Mouse (Mus musculus): Measurements from ENCODE around the gene Pdk2. TPM values are rescaled to one million over a fixed set of nuclear protein-coding genes. Genes with fewer than 3 reads are reported as not detected.

Pdk2 gene
- 67.7 and 167 TPM in 2 replicates for polyA plus RNA-seq (2012; rRNA removed)

GRCm38 (mm10) chr11:95041139-95041609, at the start of gene Pdk2:
Gene Pdk2 (minus strand): TSS chr11:95041354.
- H3K4me1 ChIP-seq (ENCODE audit: control insufficient read depth, insufficient read depth, insufficient read length, low read length): peaks cover 24% of the 10 kb centered on the region
- peak within 1 kb of the TSS; percentile 70 for H3K4me3 ChIP-seq (ENCODE audit: low read depth, low read length)
- H3K27ac ChIP-seq (ENCODE audit: insufficient read depth, low read depth, low read length): peak within 1 kb of the TSS; percentile 92
- H3K36me3 ChIP-seq (ENCODE audit: control insufficient read depth, insufficient read depth, low read length): peaks cover 40% of the 10 kb centered on the region
- under 1% methylated on average over 41 of the region's 41 CpGs for WGBS
- H3K27me3 ChIP-seq (ENCODE audit: control insufficient read depth, insufficient read depth, low read length): no peaks in the 10 kb centered on the region
- TF ChIP-seq POLR2A (IDR thresholded peaks at IDR 0.05; ENCODE audit: low read depth, low read length) (peak; percentile 95), CTCF (IDR thresholded peaks at IDR 0.05; ENCODE audit: extremely low read depth, insufficient read length, insufficient replicate concordance, low read depth, low read length) (no peak)

DNA sequence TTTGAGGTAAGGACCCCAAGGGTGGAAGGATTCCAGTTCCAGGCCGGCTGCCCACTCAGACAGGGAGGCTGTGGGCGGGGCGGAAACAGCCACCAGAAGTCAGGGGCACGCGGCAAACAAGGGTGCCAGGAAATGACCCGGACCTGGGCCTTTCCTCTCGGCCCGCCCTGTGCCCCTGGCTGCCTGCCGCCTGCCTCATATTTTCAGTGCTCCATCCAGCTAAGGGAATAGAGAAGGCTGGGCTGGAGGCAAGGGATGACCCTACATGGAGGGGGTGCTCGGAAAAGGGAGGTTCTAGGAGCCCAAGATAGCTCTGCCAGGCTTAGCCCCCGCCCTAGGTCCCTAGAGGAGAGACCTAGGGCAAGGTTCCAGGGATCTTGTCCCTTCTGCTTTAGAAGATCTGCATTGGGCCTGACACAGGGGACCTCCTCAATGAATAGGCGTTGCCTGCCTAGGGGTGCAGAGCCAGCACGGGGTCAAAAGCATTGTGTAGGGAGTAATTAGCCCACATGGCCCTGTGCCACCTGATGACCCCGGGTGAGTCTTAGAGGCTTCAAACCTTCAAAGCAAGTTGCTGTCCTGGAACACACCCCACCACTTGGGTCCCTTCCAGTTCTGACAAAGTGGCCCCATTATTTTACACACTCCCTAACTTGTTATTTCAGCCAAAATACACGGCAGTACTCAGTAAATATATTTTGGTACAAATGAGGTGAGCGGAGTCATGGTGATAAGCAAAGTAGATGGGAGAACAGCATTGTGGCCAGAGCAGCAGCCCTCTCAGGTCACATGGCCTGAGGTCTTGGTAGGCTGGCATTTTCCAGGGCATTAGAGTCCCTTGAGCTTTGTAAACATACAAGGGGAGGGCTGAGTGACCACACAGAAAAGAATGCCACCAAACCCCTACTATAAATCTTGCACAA, 48.0 kb upstream of the Pdk2 start:
- Histone ChIP-seq H3K4me1 (ENCODE audit: control insufficient read depth, insufficient read depth, insufficient read length, low read length) (no peaks in the 10 kb centered on the region; the same call in 1 of the 2 replicates), H3K4me3 (ENCODE audit: low read depth, low read length) (no peak overlapping the region), H3K27me3 (ENCODE audit: control insufficient read depth, insufficient read depth, low read length) (no peaks in the 10 kb centered on the region), H3K36me3 (ENCODE audit: control insufficient read depth, insufficient read depth, low read length) (no peaks in the 10 kb centered on the region), H3K27ac (ENCODE audit: insufficient read depth, low read depth, low read length) (peak overlapping the region; percentile 31; the same call in 1 of the 2 replicates)
- 39% methylated on average over 16 of the region's 16 CpGs for WGBS
- TF ChIP-seq POLR2A (IDR thresholded peaks at IDR 0.05; ENCODE audit: low read depth, low read length): no peak
- TF ChIP-seq CTCF (IDR thresholded peaks at IDR 0.05; ENCODE audit: extremely low read depth, insufficient read length, insufficient replicate concordance, low read depth, low read length): no peak

- TF ChIP-seq CTCF (IDR thresholded peaks at IDR 0.05; ENCODE audit: extremely low read depth, insufficient read length, insufficient replicate concordance, low read depth, low read length): no peak
- no peak for TF ChIP-seq POLR2A (IDR thresholded peaks at IDR 0.05; ENCODE audit: low read depth, low read length)
- WGBS: 75% methylated on average over 7 of the region's 7 CpGs
Observed at GRCm38 (mm10) chr11:95088286-95088685, 47.1 kb upstream of the Pdk2 start.

DNA sequence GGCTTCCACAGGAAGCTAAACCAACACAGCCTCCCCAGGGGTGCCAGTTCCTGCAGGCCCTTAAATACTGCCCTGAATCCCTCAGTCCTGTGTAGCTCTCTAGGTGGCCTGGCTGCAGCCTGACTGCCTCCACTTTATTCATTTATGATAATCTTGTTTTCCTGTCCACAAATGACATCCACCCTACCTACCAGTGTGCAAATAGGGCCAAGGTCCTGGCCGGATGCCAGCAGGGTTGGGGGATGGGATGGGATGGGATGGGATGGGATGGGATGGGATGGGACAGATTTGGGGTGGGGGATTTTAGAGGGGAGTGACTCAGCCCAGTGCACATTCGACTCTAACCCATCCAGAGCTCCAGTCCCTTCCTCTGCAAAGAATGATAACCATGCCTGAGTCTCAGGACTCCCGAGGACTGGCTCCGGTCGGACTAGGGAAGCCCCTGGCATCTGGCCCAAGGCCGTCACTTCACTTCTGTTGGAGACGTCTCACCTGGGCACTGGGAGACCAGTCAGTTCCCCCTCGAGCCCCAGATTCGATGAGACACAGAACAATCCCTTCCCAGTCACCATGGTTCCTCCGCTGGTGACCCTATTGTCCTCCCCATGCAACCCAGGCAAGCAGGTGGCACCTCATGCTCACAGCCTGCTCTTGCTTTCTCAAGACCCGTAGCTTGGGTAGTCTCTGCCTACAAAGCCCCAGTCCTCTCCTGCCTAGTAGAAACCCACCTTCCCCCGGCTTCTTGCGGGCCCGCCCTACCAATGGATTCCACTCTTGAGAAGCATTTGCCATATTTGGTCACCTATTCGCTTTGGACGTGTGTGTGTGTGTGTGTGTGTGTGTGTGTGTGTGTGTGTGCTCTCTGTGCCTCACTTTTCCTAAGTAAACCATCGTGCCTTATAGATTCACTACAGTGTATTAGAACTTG, 46.4 kb upstream of the Pdk2 start:
- WGBS: 45% methylated on average over 17 of the region's 17 CpGs
- H3K27me3 ChIP-seq (ENCODE audit: control insufficient read depth, insufficient read depth, low read length): no peaks in the 10 kb centered on the region
- 0 out of 2 replicates have a peak overlapping the region, but pooled peaks have one; percentile 31 for H3K27ac ChIP-seq (ENCODE audit: insufficient read depth, low read depth, low read length)

More at GRCm38 (mm10) chr11:95088286-95088685, 47.1 kb upstream of the Pdk2 start:
- no peak overlapping the region for H3K4me3 ChIP-seq (ENCODE audit: low read depth, low read length)
- H3K27me3 ChIP-seq (ENCODE audit: control insufficient read depth, insufficient read depth, low read length): no peaks in the 10 kb centered on the region
- peak overlapping the region; percentile 31; the same call in 1 of the 2 replicates for H3K27ac ChIP-seq (ENCODE audit: insufficient read depth, low read depth, low read length)
- H3K4me1 ChIP-seq (ENCODE audit: control insufficient read depth, insufficient read depth, insufficient read length, low read length): no peaks in the 10 kb centered on the region; the same call in 1 of the 2 replicates
- H3K36me3 ChIP-seq (ENCODE audit: control insufficient read depth, insufficient read depth, low read length): no peaks in the 10 kb centered on the region

DNA sequence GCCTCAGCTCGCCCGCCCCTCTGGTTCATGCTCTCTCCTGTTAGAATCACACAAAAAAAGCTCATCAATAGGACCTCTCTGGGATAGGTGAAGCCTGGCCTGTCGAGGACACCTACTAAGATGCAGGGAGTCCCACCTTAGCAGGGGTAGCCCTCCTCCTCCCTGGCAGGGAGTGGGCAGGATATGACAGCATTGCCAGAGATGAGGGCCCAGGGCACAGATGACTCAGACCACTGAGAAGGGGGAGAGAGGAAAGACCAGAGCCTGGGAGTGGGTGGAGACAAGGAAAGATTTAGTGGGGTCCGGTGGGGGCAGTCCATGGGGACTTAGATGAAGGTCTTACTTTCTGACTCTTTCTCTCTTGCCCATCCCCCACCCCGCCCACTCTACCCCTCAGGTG, 45.1 kb upstream of the Pdk2 start:
- Histone ChIP-seq H3K4me1 (ENCODE audit: control insufficient read depth, insufficient read depth, insufficient read length, low read length) (no peaks in the 10 kb centered on the region; the same call in 1 of the 2 replicates), H3K27ac (ENCODE audit: insufficient read depth, low read depth, low read length) (no peak overlapping the region), H3K36me3 (ENCODE audit: control insufficient read depth, insufficient read depth, low read length) (no peaks in the 10 kb centered on the region), H3K27me3 (ENCODE audit: control insufficient read depth, insufficient read depth, low read length) (no peaks in the 10 kb centered on the region), H3K4me3 (ENCODE audit: low read depth, low read length) (no peak overlapping the region)
- 71% methylated on average over 5 of the region's 5 CpGs for WGBS
- TF ChIP-seq CTCF (IDR thresholded peaks at IDR 0.05; ENCODE audit: extremely low read depth, insufficient read length, insufficient replicate concordance, low read depth, low read length): no peak
- TF ChIP-seq POLR2A (IDR thresholded peaks at IDR 0.05; ENCODE audit: low read depth, low read length): no peak

More for the DNA sequence above, 46.4 kb upstream of the Pdk2 start:
- H3K36me3 ChIP-seq (ENCODE audit: control insufficient read depth, insufficient read depth, low read length): no peaks in the 10 kb centered on the region
- H3K4me3 ChIP-seq (ENCODE audit: low read depth, low read length): no peak overlapping the region
- no peaks in the 10 kb centered on the region; the same call in 1 of the 2 replicates for H3K4me1 ChIP-seq (ENCODE audit: control insufficient read depth, insufficient read depth, insufficient read length, low read length)
- no peak for TF ChIP-seq CTCF (IDR thresholded peaks at IDR 0.05; ENCODE audit: extremely low read depth, insufficient read length, insufficient replicate concordance, low read depth, low read length)
- TF ChIP-seq POLR2A (IDR thresholded peaks at IDR 0.05; ENCODE audit: low read depth, low read length): no peak

- Histone ChIP-seq H3K27ac (ENCODE audit: insufficient read depth, low read depth, low read length) (no peak overlapping the region), H3K36me3 (ENCODE audit: control insufficient read depth, insufficient read depth, low read length) (no peaks in the 10 kb centered on the region), H3K4me3 (ENCODE audit: low read depth, low read length) (no peak overlapping the region), H3K4me1 (ENCODE audit: control insufficient read depth, insufficient read depth, insufficient read length, low read length) (no peaks in the 10 kb centered on the region; the same call in 1 of the 2 replicates), H3K27me3 (ENCODE audit: control insufficient read depth, insufficient read depth, low read length) (no peaks in the 10 kb centered on the region)
- TF ChIP-seq CTCF (IDR thresholded peaks at IDR 0.05; ENCODE audit: extremely low read depth, insufficient read length, insufficient replicate concordance, low read depth, low read length): no peak
- TF ChIP-seq POLR2A (IDR thresholded peaks at IDR 0.05; ENCODE audit: low read depth, low read length): no peak
- 41% methylated on average over 5 of the region's 5 CpGs for WGBS
Observed at GRCm38 (mm10) chr11:95085710-95086109, 44.6 kb upstream of the Pdk2 start.
